Mouse (Mus musculus): ENCODE results near the gene Tspan11.
A peak's percentile ranks its signal among the peaks of the same experiment; 100 is the strongest.

Tspan11 gene

DNA sequence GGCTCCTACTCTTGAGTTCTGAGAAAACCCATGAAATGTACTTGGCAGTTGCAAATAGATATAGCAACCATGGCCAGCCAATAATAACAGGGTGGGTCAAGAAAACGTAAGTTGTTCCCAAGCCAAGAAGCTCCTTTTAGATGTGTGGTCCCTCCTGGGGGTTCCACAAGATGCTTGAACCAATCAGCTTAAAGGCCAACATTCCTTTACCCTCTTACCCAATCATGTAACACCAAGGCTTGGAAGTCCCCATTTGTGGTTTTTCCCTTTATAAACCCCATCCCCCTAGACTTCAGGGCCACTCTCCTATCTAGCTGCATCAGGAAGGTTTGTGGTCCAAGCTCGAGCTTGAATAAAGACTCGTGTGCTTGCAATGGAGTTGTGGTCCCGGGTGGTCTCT, 23.2 kb downstream of the Tspan11 start:
- Histone ChIP-seq H3K4me1 (replicated peaks; ENCODE audit: low read depth, low read length) (no peaks in the 10 kb centered on the region), H3K27me3 (ENCODE audit: insufficient read depth, low read length) (peaks cover 7% of the 10 kb centered on the region), H3K9me3 (ENCODE audit: low read length) (peaks cover 14% of the 10 kb centered on the region), H3K4me3 (replicated peaks; ENCODE audit: low read length) (no peak overlapping the region), H3K36me3 (ENCODE audit: insufficient read depth, low read length) (no peaks in the 10 kb centered on the region)
- TF ChIP-seq NANOG (IDR thresholded peaks at IDR 0.05; ENCODE audit: borderline replicate concordance, low read length) (no peak), POU5F1 (IDR thresholded peaks at IDR 0.05; ENCODE audit: borderline replicate concordance, low read length) (no peak), CTCF (conservative IDR thresholded peaks at IDR 0.05; ENCODE audit: low read length) (no peak)

DNA sequence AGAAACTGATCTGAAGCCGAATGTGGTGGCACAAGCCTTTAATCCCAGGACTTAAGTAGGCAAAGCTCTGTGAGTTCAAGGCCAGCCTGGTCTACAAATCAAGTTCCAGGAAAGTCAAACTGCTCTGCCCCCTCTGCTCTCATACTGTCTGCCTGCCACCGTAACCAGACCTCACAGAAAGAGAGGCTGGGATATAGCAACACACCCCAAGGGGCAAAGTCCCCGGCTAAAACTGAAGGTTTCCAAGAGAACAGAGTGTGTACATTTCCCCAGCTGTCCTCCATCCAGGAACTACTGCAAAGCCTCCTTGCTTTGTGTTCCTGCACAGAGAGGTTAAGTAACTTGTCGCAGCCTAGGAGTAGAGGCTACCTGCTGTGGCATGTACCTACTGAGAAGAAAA, 24.3 kb downstream of the Tspan11 start:
- Histone ChIP-seq H3K4me1 (replicated peaks; ENCODE audit: low read depth, low read length) (no peaks in the 10 kb centered on the region), H3K9me3 (ENCODE audit: low read length) (peaks cover 14% of the 10 kb centered on the region), H3K27me3 (ENCODE audit: insufficient read depth, low read length) (peaks cover 6% of the 10 kb centered on the region), H3K4me3 (replicated peaks; ENCODE audit: low read length) (no peak overlapping the region), H3K36me3 (ENCODE audit: insufficient read depth, low read length) (no peaks in the 10 kb centered on the region)
- no peak for TF ChIP-seq NANOG (IDR thresholded peaks at IDR 0.05; ENCODE audit: borderline replicate concordance, low read length)
- no peak for TF ChIP-seq POU5F1 (IDR thresholded peaks at IDR 0.05; ENCODE audit: borderline replicate concordance, low read length)
- no peak for TF ChIP-seq CTCF (conservative IDR thresholded peaks at IDR 0.05; ENCODE audit: low read length)

DNA sequence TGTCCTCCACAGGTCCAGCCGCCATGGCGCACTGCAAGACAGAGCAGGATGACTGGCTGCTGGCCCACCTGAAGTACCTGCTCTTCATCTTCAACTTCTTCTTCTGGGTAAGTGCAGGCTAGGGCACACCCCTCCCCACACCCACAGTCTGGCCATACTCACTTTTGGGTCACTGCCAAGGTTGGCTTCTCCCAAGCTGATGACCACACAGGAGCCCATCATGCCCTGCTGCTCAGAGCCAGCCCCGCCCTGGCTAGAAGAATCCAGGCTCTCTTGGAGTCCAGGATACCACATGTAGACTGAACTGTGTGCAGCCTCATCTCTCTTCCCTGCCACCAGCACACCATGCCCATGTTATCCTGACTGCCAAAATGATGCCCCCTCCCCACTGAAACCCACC, 25.5 kb downstream of the Tspan11 start:
- H3K4me1 ChIP-seq (replicated peaks; ENCODE audit: low read depth, low read length) = no peaks in the 10 kb centered on the region
- peaks cover 5% of the 10 kb centered on the region; the same call in 1 of the 2 replicates for H3K27me3 ChIP-seq (ENCODE audit: insufficient read depth, low read length)
- 0 out of 2 replicates have a peak, but pooled peaks cover 1% of the 10 kb centered on the region for H3K9me3 ChIP-seq (ENCODE audit: low read length)
- no peak overlapping the region for H3K4me3 ChIP-seq (replicated peaks; ENCODE audit: low read length)
- no peaks in the 10 kb centered on the region for H3K36me3 ChIP-seq (ENCODE audit: insufficient read depth, low read length)
- no peak for TF ChIP-seq NANOG (IDR thresholded peaks at IDR 0.05; ENCODE audit: borderline replicate concordance, low read length)
- TF ChIP-seq POU5F1 (IDR thresholded peaks at IDR 0.05; ENCODE audit: borderline replicate concordance, low read length) = no peak
- no peak for TF ChIP-seq CTCF (conservative IDR thresholded peaks at IDR 0.05; ENCODE audit: low read length)

DNA sequence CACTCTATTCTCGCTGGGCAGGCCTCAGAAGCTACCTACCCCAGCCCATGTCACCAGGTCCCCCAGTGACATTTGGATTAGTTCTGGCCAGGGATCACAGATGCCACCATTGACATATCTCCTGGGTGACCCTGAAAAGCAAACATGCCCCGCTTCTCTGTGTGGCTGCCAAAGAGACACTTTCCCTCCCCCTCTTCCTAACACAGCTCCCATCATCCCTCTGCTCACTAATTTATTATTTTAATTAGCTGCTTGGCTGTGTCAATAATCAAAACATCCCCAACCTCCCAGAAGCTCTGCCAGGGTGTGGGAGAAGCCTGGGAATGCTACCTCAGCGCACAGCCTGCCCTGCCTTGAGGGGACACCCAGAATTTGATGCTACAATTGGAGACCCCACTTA, 29.6 kb downstream of the Tspan11 start:
- H3K9me3 ChIP-seq (ENCODE audit: low read length) = no peaks in the 10 kb centered on the region
- no peak for TF ChIP-seq POU5F1 (IDR thresholded peaks at IDR 0.05; ENCODE audit: borderline replicate concordance, low read length)
- no peak for TF ChIP-seq NANOG (IDR thresholded peaks at IDR 0.05; ENCODE audit: borderline replicate concordance, low read length)
- TF ChIP-seq CTCF (conservative IDR thresholded peaks at IDR 0.05; ENCODE audit: low read length) = no peak
- no peaks in the 10 kb centered on the region for H3K36me3 ChIP-seq (ENCODE audit: insufficient read depth, low read length)
- H3K4me1 ChIP-seq (replicated peaks; ENCODE audit: low read depth, low read length) = no peaks in the 10 kb centered on the region
- H3K4me3 ChIP-seq (replicated peaks; ENCODE audit: low read length) = no peak overlapping the region
- H3K27me3 ChIP-seq (ENCODE audit: insufficient read depth, low read length) = peaks cover 10% of the 10 kb centered on the region

DNA sequence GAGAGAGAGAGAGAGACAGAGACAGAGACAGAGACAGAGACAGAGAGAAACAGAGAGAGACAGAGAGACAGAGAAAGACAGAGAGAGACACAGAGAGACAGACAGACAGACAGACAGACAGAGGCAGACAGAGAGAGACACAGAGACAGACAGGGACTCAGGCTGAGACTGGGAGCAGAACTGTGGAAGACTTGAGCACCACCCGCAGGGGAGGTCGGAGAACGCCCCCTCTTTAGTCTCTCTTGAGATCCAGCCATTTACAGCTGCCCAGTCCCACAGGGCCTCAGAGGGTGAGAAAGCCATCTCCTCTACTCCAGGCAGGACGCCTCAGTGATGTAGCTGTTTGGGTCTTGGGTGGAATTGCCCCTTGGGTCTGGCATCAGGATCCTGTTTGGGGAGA, 30.3 kb downstream of the Tspan11 start:
- TF ChIP-seq NANOG (IDR thresholded peaks at IDR 0.05; ENCODE audit: borderline replicate concordance, low read length) (no peak), CTCF (conservative IDR thresholded peaks at IDR 0.05; ENCODE audit: low read length) (no peak), POU5F1 (IDR thresholded peaks at IDR 0.05; ENCODE audit: borderline replicate concordance, low read length) (no peak)
- no peak overlapping the region for H3K4me3 ChIP-seq (replicated peaks; ENCODE audit: low read length)
- H3K4me1 ChIP-seq (replicated peaks; ENCODE audit: low read depth, low read length) = no peaks in the 10 kb centered on the region
- no peaks in the 10 kb centered on the region for H3K9me3 ChIP-seq (ENCODE audit: low read length)
- H3K36me3 ChIP-seq (ENCODE audit: insufficient read depth, low read length) = no peaks in the 10 kb centered on the region
- H3K27me3 ChIP-seq (ENCODE audit: insufficient read depth, low read length) = peaks cover 18% of the 10 kb centered on the region

DNA sequence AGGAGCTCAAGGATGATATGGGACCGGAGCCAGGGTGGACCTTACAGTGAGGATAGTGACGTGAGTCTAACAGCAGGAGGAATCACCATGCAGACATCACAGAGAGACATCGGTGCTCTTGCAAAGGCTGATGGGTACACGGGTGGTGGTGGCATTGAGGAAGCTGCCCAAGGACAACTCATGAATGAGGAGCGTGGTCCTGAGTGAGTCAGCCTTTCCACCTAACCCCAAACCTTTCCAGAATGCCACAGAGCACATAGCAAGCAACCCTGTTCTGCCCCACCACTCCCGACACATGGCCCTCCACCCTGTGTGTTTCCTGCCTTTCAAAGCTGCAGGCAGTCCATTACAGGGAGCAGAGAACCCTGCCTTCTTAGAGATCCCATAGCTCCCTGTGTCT, 32.1 kb downstream of the Tspan11 start:
- no peaks in the 10 kb centered on the region for H3K9me3 ChIP-seq (ENCODE audit: low read length)
- TF ChIP-seq POU5F1 (IDR thresholded peaks at IDR 0.05; ENCODE audit: borderline replicate concordance, low read length) (no peak), CTCF (conservative IDR thresholded peaks at IDR 0.05; ENCODE audit: low read length) (no peak), NANOG (IDR thresholded peaks at IDR 0.05; ENCODE audit: borderline replicate concordance, low read length) (no peak)
- no peak overlapping the region for H3K4me3 ChIP-seq (replicated peaks; ENCODE audit: low read length)
- H3K36me3 ChIP-seq (ENCODE audit: insufficient read depth, low read length) = no peaks in the 10 kb centered on the region
- H3K4me1 ChIP-seq (replicated peaks; ENCODE audit: low read depth, low read length) = no peaks in the 10 kb centered on the region
- H3K27me3 ChIP-seq (ENCODE audit: insufficient read depth, low read length) = peaks cover 27% of the 10 kb centered on the region

DNA sequence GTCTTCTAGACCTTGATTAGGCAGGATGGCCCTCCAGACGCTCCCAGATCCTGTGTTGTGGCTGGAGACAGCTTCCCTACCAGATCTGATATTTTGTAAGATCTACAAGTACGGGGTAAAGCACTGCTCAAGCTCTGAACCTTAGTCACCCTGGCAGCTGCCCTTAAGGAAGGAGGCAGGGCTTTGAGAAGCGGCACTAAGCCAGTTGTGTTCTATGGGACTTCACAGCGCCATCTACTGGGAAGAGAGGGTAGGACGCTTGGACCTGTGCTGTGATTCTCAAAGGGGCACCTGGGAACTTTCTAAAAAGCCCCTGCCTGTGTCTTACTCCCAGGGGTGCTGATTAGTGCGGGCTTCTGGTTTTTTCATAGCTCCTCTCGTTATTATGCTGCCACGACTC, 33.3 kb downstream of the Tspan11 start:
- Histone ChIP-seq H3K4me1 (replicated peaks; ENCODE audit: low read depth, low read length) (no peaks in the 10 kb centered on the region), H3K9me3 (ENCODE audit: low read length) (no peaks in the 10 kb centered on the region), H3K4me3 (replicated peaks; ENCODE audit: low read length) (no peak overlapping the region), H3K27me3 (ENCODE audit: insufficient read depth, low read length) (peaks cover 27% of the 10 kb centered on the region), H3K36me3 (ENCODE audit: insufficient read depth, low read length) (no peaks in the 10 kb centered on the region)
- TF ChIP-seq POU5F1 (IDR thresholded peaks at IDR 0.05; ENCODE audit: borderline replicate concordance, low read length) (no peak), CTCF (conservative IDR thresholded peaks at IDR 0.05; ENCODE audit: low read length) (peak; percentile 84)

DNA sequence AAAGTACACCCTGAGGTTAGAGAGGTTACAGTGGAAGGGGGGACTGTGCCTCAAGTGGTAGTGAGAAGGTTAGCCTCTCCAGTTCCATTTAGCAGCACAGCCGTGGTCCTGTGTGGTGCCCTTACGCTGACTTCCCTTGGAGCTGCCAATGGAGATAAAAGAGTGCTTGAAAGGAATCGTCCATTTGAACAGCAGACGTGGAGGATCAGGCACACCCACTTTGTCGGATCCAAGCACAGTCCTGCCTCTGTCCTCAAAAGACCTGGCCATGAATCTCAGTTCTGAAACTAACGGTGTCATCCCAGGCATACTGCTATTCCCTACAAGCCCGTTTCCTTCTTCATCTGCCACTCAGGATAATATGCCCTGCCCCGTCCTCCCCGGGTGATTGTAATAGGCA, 34.6 kb downstream of the Tspan11 start:
- Histone ChIP-seq H3K4me3 (replicated peaks; ENCODE audit: low read length) (no peak overlapping the region), H3K4me1 (replicated peaks; ENCODE audit: low read depth, low read length) (no peaks in the 10 kb centered on the region), H3K36me3 (ENCODE audit: insufficient read depth, low read length) (no peaks in the 10 kb centered on the region), H3K9me3 (ENCODE audit: low read length) (no peaks in the 10 kb centered on the region), H3K27me3 (ENCODE audit: insufficient read depth, low read length) (peaks cover 39% of the 10 kb centered on the region)
- no peak for TF ChIP-seq NANOG (IDR thresholded peaks at IDR 0.05; ENCODE audit: borderline replicate concordance, low read length)
- TF ChIP-seq CTCF (conservative IDR thresholded peaks at IDR 0.05; ENCODE audit: low read length) = no peak

DNA sequence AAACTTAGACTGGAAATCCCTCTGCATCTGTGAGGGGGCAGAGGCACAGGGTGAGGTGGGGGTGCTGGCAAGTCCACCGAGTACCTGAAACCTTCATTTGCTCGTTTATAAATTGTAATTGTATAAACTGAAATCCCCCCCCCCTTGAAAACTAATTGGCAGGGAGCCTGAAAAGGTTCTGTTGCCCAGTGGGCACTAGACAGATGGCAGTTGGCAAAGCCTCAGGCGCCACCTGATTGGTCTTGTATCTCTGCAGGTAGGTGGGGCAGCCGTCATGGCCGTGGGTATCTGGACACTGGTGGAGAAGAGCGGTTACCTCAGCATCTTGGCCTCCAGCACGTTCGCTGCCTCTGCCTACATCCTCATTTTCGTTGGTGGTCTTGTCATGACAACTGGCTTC, 35.9 kb downstream of the Tspan11 start:
- H3K4me1 ChIP-seq (replicated peaks; ENCODE audit: low read depth, low read length) = no peaks in the 10 kb centered on the region
- H3K27me3 ChIP-seq (ENCODE audit: insufficient read depth, low read length) = peaks cover 40% of the 10 kb centered on the region
- no peaks in the 10 kb centered on the region for H3K9me3 ChIP-seq (ENCODE audit: low read length)
- H3K4me3 ChIP-seq (replicated peaks; ENCODE audit: low read length) = no peak overlapping the region
- TF ChIP-seq POU5F1 (IDR thresholded peaks at IDR 0.05; ENCODE audit: borderline replicate concordance, low read length) (no peak), NANOG (IDR thresholded peaks at IDR 0.05; ENCODE audit: borderline replicate concordance, low read length) (no peak), CTCF (conservative IDR thresholded peaks at IDR 0.05; ENCODE audit: low read length) (no peak)
- H3K36me3 ChIP-seq (ENCODE audit: insufficient read depth, low read length) = no peaks in the 10 kb centered on the region

Measured in E14TG2a.4 (cell line).